Mouse (Mus musculus) right cerebral cortex, adult 2 months (tissue): Measurements from ENCODE around the gene Spata13.

ENCODE experiments used
- DNase-seq, 2 experiments: peaks; one replicate each; pipeline ENCODE4 v3.0.0; 2021 to 2022; ENCODE audit warnings: low spot score in 2 of 2

The Spata13 gene

GRCm38 (mm10) chr14:60751581-60751980 lies 117.8 kb downstream of the Spata13 start:
- DNase-seq: no peak

DNA sequence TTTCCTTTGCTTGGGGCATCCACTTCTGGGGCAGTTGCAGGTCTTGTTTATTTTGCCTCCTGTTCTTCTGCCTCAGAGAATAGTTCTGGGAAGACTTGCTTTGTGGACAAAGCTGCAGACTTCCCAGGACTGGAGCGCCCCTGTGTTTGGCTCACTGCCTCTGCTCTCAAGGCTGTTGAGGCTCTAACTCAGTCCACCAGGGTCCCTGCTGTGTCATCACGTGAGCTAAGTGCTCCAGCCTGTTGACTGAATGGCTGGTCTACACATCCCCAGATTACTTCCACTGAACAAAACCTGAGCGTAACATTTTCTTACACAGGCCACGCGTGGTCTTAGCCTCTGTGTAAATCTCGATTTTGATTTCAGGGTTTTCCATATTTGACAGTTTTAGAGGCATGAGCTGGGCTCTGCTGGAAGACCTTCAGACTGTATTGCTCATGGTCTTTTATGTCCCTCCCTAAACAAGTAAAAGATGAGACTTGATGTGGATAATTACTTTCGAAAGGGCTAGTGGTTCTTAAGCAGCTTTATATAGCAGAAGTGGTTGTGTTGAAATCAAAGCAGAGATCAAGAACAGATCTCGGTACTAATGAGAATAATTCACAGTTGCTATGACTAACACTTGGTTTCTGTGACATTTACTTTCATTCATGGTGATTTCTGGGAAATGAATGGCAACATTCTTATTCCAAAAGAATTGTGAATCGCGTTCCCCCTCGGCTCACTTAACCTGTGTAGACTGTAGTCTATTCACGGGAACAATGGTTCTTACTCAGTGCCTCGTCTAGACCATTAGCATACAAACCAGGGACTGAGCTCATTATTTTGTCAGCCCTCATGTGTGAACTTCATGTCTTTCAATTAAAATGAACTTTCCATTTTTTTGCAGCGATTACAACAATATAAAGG lies 119.3 kb downstream of the Spata13 start:
- DNase-seq: no peak

GRCm38 (mm10) chr14:60753801-60754126 lies 120.0 kb downstream of the Spata13 start:
- DNase-seq: no peak

- no peak for DNase-seq
Measured at GRCm38 (mm10) chr14:60754656-60755055, 120.9 kb downstream of the Spata13 start.

- DNase-seq: no peak
Measured at GRCm38 (mm10) chr14:60756271-60756670, 122.5 kb downstream of the Spata13 start.

- no peak for DNase-seq
Measured at GRCm38 (mm10) chr14:60757265-60757664, 123.5 kb downstream of the Spata13 start.

DNA sequence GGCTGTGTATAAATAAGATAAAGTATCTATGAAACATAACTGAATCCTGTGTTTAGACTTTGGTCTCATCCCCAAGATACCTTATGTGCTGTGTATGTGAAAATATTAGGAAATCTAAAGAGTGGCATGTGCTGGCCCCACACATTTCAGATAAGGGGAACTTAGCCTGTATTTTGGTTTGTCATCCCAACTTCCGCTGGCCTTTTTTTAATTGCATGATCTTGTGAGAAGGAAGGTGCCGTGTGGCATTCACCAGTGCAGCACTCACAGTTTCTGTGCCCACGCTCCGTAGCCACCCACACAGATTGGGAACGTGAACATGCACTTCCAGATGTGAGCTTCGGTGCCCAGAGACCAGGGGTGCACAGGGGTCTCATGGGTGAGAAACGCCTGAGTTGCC lies 123.9 kb downstream of the Spata13 start:
- no peak for DNase-seq

- DNase-seq: no peak
Measured at GRCm38 (mm10) chr14:60759097-60759496, 125.3 kb downstream of the Spata13 start.

- no peak for DNase-seq
Measured at GRCm38 (mm10) chr14:60761801-60762200, 128.0 kb downstream of the Spata13 start.

- no peak for DNase-seq
Measured at GRCm38 (mm10) chr14:60762754-60763153, 129.0 kb downstream of the Spata13 start.

DNA sequence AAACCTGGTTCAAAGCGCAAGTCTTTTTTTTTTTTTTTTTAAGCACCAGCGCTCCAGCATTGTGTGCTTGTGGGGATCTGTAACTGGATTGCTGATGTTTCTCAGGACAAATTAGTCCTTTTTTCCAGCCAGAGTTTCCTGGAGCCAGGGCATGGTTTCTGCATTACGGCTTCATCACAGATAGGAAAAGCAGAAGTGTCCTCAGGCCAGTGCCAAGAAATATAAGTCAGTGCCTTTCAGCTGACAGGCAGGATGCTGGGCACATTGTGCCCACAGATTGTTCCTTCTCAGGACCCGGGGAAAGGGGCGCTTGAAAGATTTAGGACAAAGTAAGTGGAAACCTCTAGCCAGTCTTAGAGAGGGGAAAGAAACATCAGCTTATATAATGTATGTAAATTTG lies 129.9 kb downstream of the Spata13 start:
- no peak for DNase-seq

GRCm38 (mm10) chr14:60764526-60764925 lies 130.7 kb downstream of the Spata13 start:
- DNase-seq: no peak

GRCm38 (mm10) chr14:60765025-60765424 lies 131.2 kb downstream of the Spata13 start:
- DNase-seq: no peak

GRCm38 (mm10) chr14:60767884-60768283 lies 134.1 kb downstream of the Spata13 start, which contains the start of gene C1qtnf9:
Gene C1qtnf9 (plus strand): TSS chr14:60768134.
- DNase-seq: no peak

GRCm38 (mm10) chr14:60769340-60769739 lies 135.5 kb downstream of the Spata13 start:
- DNase-seq: no peak

DNA sequence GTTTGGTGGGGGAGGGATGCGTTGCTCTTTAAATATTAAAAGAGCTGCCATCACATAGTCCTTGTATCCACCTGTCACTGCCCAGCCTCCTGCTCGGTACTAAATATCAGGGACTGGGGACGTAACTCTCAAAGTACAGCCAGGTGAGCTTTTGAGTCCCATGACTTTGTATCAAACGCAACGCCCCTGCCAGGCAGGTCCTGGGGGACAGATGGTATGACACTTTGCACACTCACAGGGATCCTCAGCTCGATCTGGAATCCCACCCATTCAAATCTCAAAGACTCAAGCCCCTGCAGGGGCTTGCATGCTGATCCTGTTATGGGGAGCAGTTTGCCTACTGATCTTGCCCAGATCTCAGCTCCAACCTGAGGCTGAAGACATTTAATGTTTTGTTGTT lies 136.8 kb downstream of the Spata13 start:
- no peak for DNase-seq

GRCm38 (mm10) chr14:60771057-60771456 lies 137.3 kb downstream of the Spata13 start:
- peak; percentile 82 to 84 for DNase-seq

DNA sequence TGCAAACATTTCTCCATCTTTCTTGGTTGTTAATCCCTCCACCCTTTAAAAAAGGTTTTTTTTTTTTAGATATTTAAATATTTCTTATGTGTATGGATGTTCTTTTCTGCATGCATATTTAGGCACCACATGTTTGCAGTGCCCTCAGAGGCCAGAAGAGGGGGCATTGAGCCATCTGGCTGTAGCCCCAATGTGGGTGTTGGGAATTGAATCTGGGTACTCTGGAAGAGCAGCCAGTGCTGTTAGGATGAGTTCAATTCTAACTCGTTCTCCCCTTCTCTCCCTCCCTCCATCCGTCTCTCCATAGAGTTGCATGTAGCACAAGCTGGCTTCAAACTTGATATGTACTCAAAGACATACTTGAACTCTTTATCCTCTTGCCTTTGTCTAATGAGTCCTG lies 139.7 kb downstream of the Spata13 start:
- DNase-seq: no peak

DNA sequence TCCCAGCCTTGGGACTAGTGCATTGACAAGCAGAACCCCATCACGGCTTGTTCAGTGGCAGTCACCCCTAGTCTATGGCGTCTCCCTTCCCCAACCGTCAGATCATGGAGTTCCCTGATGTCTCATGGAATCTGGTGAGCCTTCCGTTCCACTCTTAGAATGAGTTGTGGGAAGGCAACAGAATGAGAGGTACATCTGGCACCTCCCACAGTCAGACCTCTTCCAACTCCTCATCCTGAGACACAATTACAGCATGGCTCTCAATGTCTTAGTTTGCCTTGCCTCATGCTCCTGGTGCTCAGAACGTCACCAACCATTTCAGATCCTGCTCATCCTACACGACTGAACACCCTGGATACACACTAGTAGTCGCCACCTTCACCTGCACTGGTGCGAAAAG lies 142.7 kb downstream of the Spata13 start:
- DNase-seq: no peak

GRCm38 (mm10) chr14:60777485-60777919 lies 143.7 kb downstream of the Spata13 start:
- no peak for DNase-seq

- no peak for DNase-seq
Measured at GRCm38 (mm10) chr14:60779198-60779597, 145.4 kb downstream of the Spata13 start.

GRCm38 (mm10) chr14:60782121-60782656 lies 148.4 kb downstream of the Spata13 start:
- DNase-seq: no peak

DNA sequence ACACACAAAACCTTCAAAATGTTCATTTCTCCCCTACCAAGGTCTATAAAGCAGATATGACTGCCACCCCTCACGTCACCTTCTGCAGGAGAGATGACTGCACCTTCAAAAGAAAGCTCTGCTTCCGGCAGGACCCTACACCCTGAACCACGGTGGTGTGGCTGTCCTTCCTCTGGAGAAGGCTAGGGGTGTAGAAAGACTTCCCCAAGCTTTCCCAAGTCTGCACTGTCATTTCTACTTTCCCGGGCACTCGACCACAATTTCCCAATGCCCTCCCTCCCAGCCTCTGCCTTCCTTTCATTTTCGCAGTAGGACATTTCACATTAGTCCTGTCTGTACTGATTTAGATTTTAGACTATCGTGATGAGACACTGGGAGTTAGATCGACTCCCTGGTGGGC lies 149.4 kb downstream of the Spata13 start:
- no peak for DNase-seq
